Mouse (Mus musculus) hindbrain, embryonic 11.5 days (tissue): Measurements from ENCODE around the gene Tnp2. TPM values are rescaled to one million over a fixed set of nuclear protein-coding genes. Genes with fewer than 3 reads are reported as not detected.

Experiments used
- ATAC-seq: fragments of 200-750 bp; cut with Nextera tagmentation; 2 replicates; pipeline ENCODE4 v1.8.0; 2017; ENCODE audit warnings: mild to moderate bottlenecking, moderate TSS enrichment, moderate library complexity; ENCODE audit not compliant: low FRiP score
- DNase-seq: peaks from one replicate; pipeline ENCODE4 v3.0.0-alpha.2; 2015; ENCODE audit warnings: low spot score
- H3K27ac ChIP-seq: fragments of 300-500 bp; sonication (generic); 2 replicates; pipeline ENCODE4 v1.5.1; 2014; ENCODE audit warnings: mild to moderate bottlenecking, low read depth, low read length
- H3K27me3 ChIP-seq: fragments of 300-500 bp; sonication (generic); 2 replicates; pipeline ENCODE4 v1.6.1; 2014; ENCODE audit warnings: mild to moderate bottlenecking, low read length, moderate library complexity, mixed read lengths; ENCODE audit not compliant: control insufficient read depth, insufficient read depth
- H3K36me3 ChIP-seq: fragments of 300-500 bp; sonication (generic); 2 replicates; pipeline ENCODE4 v1.6.1; 2014; ENCODE audit warnings: mild to moderate bottlenecking, low read length, moderate library complexity, mixed read lengths; ENCODE audit not compliant: control insufficient read depth, insufficient read depth
- H3K4me1 ChIP-seq: fragments of 300-500 bp; sonication (generic); replicated peaks from 2 replicates; pipeline ENCODE4 v1.6.1; 2014; ENCODE audit warnings: low read length, mixed read lengths; ENCODE audit not compliant: control insufficient read depth, insufficient read depth
- H3K4me2 ChIP-seq: fragments of 300-500 bp; sonication (generic); replicated peaks from 2 replicates; pipeline ENCODE4 v1.6.1; 2014; ENCODE audit warnings: mild to moderate bottlenecking, low read depth, low read length
- H3K4me3 ChIP-seq: fragments of 300-500 bp; sonication (generic); 2 replicates; pipeline ENCODE4 v1.5.1; 2014; ENCODE audit warnings: low read depth, low read length
- H3K9ac ChIP-seq: fragments of 300-500 bp; sonication (generic); 2 replicates; pipeline ENCODE4 v1.6.1; 2014; ENCODE audit warnings: low read depth, low read length
- H3K9me3 ChIP-seq: fragments of 300-500 bp; sonication (generic); 2 replicates; pipeline ENCODE4 v1.6.1; 2016; ENCODE audit warnings: low read length; ENCODE audit not compliant: control insufficient read depth
- WGBS: fragments of 180-500 bp; shearing (Covaris S2); extraction: QIAGEN DNeasy Blood & Tissue Kit; methylation state at CpG from one replicate; pipeline ENCODE4 v1.1.7; 2014; 5-methylcytosine and 5-hydroxymethylcytosine counted together
- polyA plus RNA-seq: library from polyadenylated mRNA; unstranded; fragments of >200 nt; fragmentation: Nextera tagmentation; extraction: Ambion mirVana; gene quantifications from 2 replicates; pipeline ENCODE4 v1.2.1, GENCODE M21; 2014

The Tnp2 gene
- polyA plus RNA-seq, 1 experiment from 2014 or later, result not detected

DNA sequence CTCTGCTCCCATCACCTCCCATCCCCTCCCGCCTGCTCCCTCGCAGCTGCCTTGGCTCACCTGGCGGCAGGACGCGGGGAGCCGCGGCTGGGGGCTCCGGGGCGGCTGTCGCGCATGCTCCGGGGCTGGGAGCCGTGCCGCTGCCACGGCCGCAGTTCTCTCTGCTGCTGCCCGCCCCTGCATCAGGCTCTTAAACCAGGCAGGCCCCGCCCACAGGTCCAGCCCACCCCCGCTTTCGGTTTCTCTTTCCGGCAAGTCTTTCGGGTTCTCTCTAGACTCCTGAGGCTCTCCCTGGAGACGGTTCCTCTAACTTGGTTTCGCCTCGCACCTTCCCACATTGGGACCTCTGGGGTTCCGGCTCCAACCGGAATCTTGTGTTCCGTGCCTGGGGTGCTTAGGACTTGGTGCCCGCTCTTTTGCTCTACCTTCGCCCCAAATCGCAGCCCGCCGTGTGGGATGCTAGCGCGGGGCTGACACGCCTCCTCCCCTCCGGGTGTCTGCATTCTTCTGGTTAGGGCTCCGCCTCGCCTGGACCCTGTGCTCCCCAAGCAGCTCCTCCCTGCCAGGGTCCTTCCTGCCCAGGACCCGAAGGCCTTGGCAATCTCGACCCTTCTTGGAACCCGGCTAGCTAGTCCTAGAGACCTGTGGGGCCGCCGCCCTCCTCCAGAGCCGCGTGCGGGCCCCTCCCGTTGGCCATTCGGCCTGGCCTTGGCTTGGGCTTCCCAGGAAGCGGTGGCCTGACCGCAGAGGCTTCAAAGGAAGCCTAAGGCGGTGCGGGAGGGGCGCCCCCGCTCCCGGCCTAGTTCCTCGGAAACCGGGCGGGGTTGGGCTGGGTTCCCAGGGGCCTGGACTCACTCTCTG, 2.9 kb downstream of the Tnp2 start, which contains the start of gene Socs1:
Gene Socs1 (minus strand): TSS at position 166 of the 861 bp plus-strand sequence.
- H3K36me3 ChIP-seq, result no peaks in the 10 kb centered on the region
- H3K9ac ChIP-seq, result peak within 1 kb of the TSS; percentile 53
- H3K4me2 ChIP-seq, result peak within 1 kb of the TSS; percentile 71
- peak within 1 kb of the TSS; percentile 60 for H3K4me3 ChIP-seq
- H3K27ac ChIP-seq, result peak within 1 kb of the TSS; percentile 76
- under 1% methylated on average over 56 of the region's 59 CpGs for WGBS
- H3K9me3 ChIP-seq, result no peaks in the 10 kb centered on the region
- no peaks in the 10 kb centered on the region; the same call in 1 of the 2 replicates for H3K4me1 ChIP-seq
- ATAC-seq, result peak; percentile 85
- DNase-seq, result peak; percentile 88
- peaks cover 15% of the 10 kb centered on the region for H3K27me3 ChIP-seq

DNA sequence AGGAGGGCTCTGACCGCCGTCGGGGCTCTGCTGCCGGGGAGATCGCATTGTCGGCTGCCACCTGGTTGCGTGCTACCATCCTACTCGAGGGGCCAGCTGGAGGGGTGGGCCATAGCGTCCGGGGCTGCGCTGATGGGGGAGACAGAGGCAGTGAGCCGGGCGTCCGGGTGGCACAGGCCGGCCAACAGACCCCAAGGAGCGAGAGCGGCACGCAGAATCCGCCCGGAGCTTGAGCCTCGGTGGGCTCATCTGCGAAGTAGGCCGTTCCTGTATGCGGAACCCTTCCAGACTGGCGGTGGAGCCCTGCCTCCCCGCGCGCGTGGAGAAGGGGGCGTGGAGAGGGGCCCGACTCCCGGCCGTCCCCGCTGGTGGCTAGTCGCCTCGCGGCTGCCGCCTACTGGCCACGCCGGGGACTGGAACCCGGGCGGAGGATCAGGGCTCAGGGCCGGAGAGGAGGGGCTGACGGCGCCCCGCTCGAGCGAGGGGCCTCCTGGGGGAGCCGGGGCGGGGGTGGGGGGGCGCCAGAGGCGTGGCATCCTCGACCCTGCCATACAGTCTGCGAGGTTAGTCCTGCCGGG, 3.6 kb downstream of the Tnp2 start:
- Histone ChIP-seq H3K27ac (peak overlapping the region; percentile 76), H3K4me3 (peak overlapping the region; percentile 60), H3K36me3 (no peaks in the 10 kb centered on the region), H3K9ac (peak overlapping the region; percentile 53), H3K9me3 (no peaks in the 10 kb centered on the region), H3K4me1 (no peaks in the 10 kb centered on the region; the same call in 1 of the 2 replicates), H3K4me2 (peak overlapping the region; percentile 71), H3K27me3 (peaks cover 15% of the 10 kb centered on the region)
- DNase-seq (peak; percentile 96), ATAC-seq (peak; percentile 78)
- under 1% methylated on average over 44 of the region's 55 CpGs for WGBS

DNA sequence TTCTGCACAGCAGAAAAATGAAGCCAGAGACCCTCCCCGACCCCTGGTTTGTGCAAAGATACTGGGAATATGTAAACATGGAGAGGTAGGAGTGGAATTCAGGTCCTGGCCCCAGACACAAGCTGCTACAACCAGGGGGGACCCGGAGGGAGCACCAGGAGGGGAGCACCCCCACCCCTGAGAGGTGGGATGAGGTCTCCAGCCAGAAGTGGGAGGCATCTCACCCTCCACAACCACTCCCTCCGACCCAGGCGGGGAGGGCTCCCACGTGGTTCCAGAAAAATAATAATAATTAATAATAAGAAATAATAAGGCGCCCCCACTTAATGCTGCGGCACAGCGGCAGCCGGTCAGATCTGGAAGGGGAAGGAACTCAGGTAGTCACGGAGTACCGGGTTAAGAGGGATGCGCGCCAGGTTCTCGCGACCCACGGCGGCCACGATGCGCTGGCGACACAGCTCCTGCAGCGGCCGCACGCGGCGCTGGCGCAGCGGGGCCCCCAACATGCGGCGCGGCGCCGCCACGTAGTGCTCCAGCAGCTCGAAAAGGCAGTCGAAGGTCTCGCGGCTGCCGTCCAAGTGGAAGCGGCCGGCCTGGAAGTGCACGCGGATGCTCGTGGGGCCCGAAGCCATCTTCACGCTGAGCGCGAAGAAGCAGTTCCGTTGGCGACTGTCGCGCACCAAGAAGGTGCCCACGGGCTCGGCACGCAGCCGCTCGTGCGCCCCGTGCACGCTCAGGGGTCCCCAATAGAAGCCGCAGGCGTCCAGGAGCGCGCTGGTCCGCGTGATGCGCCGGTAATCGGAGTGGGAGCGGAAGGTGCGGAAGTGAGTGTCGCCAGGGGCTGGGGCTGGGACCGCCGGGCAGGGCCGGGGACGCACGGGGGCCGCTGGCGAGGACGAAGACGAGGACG, 4.3 kb downstream of the Tnp2 start:
- no peaks in the 10 kb centered on the region; the same call in 1 of the 2 replicates for H3K4me1 ChIP-seq
- WGBS, result 3% methylated on average over 63 of the region's 81 CpGs
- H3K4me3 ChIP-seq, result peak overlapping the region; percentile 60
- H3K9ac ChIP-seq, result peak overlapping the region; percentile 53
- no peak for ATAC-seq
- H3K27me3 ChIP-seq, result peaks cover 15% of the 10 kb centered on the region
- peak; percentile 56 for DNase-seq
- H3K9me3 ChIP-seq, result no peaks in the 10 kb centered on the region
- H3K4me2 ChIP-seq, result peak overlapping the region; percentile 71
- no peak overlapping the region for H3K27ac ChIP-seq
- H3K36me3 ChIP-seq, result no peaks in the 10 kb centered on the region

DNA sequence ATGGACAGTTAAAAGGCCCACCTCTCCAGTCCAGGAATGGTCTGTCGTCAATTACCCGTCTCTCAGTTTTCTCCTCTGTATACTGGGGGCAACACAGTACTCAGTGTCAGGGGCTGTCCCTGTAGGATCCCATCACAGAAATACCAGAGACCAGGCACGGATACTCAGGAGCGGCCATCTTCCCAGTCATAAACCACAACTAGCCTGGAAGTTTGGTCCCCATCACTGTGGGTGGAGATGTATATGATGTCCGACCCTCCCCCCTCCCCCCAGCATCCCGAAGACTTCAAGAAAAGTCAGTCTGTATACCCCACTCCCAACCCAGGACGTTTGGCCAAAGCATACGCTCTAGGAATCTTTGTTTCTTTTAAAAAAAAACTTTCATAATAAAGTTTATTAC, 5.0 kb downstream of the Tnp2 start:
- no peaks in the 10 kb centered on the region for H3K9me3 ChIP-seq
- no peak for DNase-seq
- H3K4me1 ChIP-seq, result no peaks in the 10 kb centered on the region; the same call in 1 of the 2 replicates
- no peak overlapping the region for H3K9ac ChIP-seq
- peaks cover 15% of the 10 kb centered on the region for H3K27me3 ChIP-seq
- no peaks in the 10 kb centered on the region for H3K36me3 ChIP-seq
- no peak overlapping the region for H3K4me2 ChIP-seq
- WGBS, result 71% methylated on average over 8 of the region's 8 CpGs
- H3K4me3 ChIP-seq, result no peak overlapping the region
- H3K27ac ChIP-seq, result no peak overlapping the region
- ATAC-seq, result no peak

DNA sequence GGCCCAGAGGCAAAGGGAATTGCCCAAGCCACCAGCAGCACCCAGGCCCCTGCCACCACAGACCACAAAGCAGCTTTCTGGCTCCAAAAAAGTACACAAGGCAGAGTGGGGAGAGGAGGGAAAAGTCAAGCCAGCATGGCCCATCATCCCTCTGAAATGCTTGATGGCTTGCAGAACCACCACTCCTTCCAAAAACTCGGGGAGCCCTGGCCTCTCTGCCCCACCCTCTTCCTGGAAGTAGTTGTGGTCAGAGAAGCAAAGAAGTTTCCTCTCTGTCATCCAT, 5.4 kb downstream of the Tnp2 start:
- H3K4me2 ChIP-seq, result no peak overlapping the region
- no peak overlapping the region for H3K9ac ChIP-seq
- H3K36me3 ChIP-seq, result no peaks in the 10 kb centered on the region
- no peak for ATAC-seq
- no peaks in the 10 kb centered on the region for H3K9me3 ChIP-seq
- no peak for DNase-seq
- H3K4me3 ChIP-seq, result no peak overlapping the region
- H3K4me1 ChIP-seq, result no peaks in the 10 kb centered on the region; the same call in 1 of the 2 replicates
- WGBS, result 57% methylated on average over 1 of the region's 1 CpGs
- H3K27me3 ChIP-seq, result peaks cover 15% of the 10 kb centered on the region
- H3K27ac ChIP-seq, result no peak overlapping the region

DNA sequence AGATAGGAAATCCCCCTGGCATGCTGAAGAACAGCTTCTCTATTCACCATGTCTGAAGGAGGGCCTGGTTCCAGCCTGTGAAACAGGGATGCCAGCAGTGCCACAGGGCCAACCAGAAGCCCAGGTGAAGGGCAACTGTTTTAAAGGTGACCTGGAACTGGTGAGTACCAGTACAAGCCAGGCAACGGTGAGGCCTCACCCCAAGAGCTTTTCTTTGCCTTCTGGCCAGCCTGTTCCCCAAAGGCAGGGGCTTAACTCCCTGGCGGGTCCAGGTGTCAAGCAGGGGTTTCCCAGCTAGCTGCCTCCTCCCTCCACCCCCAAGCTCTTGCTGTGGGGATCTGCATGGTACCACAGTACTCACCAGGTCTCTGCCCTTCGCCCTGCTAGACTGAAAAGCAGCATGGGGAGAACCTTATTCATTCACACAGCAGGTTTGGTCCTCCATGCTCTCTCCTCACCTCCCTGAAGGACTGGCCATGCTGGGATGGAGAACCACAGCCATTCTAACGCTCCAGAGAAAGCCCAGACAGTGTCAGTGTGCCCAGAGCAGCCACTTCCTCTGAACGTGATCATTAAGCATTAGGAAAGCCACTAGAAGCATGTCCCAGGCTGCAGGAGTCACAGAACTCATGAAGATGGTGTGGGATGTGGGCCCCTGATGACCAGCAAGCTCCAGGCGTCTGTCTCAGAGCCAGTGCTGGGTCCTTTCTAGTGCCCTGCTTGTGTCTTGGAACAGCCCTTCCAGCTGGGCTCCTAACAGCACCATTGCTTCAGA, 5.9 kb downstream of the Tnp2 start:
- Histone ChIP-seq H3K4me2 (no peak overlapping the region), H3K9ac (no peak overlapping the region), H3K4me1 (no peaks in the 10 kb centered on the region; the same call in 1 of the 2 replicates), H3K36me3 (no peaks in the 10 kb centered on the region), H3K27ac (no peak overlapping the region), H3K27me3 (peaks cover 15% of the 10 kb centered on the region), H3K9me3 (no peaks in the 10 kb centered on the region), H3K4me3 (no peak overlapping the region)
- no peak for ATAC-seq
- DNase-seq, result no peak
- 41% methylated on average over 6 of the region's 6 CpGs for WGBS

DNA sequence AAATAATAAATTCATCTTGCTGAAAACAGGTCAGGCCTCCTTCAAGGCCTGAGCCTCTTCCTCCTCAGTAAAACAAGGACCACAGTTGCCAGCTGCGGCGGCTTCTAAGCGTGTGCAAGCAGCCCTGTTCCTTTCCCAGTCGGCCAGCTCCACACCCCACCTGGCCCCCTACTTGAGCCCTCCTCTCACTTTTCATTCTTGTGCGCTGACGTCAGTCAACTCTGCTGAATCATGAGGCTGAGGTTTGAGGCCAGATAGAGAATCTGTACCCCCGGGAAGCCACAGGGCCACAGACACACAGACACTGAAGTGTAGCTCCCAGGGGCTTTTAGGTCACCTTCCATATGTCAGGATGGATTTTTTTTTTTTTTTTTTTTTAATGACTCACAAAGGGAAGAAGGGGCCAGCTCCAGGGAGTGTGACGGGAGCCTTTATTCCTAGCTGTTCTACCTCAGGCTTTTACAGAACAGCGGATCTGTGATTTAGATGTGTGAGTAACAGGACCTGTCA, 6.5 kb downstream of the Tnp2 start:
- Histone ChIP-seq H3K4me1 (no peaks in the 10 kb centered on the region; the same call in 1 of the 2 replicates), H3K27ac (no peak overlapping the region), H3K9me3 (no peaks in the 10 kb centered on the region), H3K36me3 (no peaks in the 10 kb centered on the region), H3K4me2 (no peak overlapping the region), H3K9ac (no peak overlapping the region), H3K4me3 (no peak overlapping the region), H3K27me3 (peaks cover 15% of the 10 kb centered on the region)
- DNase-seq (no peak), ATAC-seq (no peak)
- 32% methylated on average over 9 of the region's 9 CpGs for WGBS

DNA sequence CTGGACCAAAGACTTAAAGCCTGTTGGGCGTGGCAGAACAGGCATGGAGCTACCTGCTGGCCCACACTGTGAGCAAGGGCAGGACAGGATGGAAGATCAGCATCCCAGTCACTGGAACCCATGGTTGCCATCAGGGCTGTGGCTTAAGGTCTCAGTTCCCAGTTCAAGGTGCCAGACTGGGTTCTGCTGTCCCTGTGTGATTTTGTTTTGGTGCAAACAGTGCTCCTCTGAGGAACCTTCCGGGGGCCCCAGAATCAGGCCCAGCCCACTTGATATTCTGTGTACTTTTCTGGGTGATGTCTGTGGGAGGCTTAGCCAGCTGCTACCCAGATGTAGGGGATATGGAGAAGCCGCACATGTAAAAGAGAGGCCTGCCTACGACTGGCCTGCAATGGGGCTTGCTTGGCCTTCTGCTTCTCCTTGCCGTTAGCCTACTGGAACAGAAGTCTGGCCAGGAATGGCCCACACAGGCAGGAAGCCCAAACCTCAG, 7.8 kb downstream of the Tnp2 start:
- WGBS, result 79% methylated on average over 5 of the region's 5 CpGs
- no peak for ATAC-seq

More for the DNA sequence above, 7.8 kb downstream of the Tnp2 start:
- Histone ChIP-seq H3K9ac (no peak overlapping the region), H3K27me3 (peaks cover 15% of the 10 kb centered on the region), H3K27ac (no peak overlapping the region), H3K9me3 (no peaks in the 10 kb centered on the region), H3K4me2 (no peak overlapping the region), H3K4me3 (no peak overlapping the region), H3K36me3 (no peaks in the 10 kb centered on the region), H3K4me1 (no peaks in the 10 kb centered on the region; the same call in 1 of the 2 replicates)
- DNase-seq, result no peak
